In the genomic region with DNA sequence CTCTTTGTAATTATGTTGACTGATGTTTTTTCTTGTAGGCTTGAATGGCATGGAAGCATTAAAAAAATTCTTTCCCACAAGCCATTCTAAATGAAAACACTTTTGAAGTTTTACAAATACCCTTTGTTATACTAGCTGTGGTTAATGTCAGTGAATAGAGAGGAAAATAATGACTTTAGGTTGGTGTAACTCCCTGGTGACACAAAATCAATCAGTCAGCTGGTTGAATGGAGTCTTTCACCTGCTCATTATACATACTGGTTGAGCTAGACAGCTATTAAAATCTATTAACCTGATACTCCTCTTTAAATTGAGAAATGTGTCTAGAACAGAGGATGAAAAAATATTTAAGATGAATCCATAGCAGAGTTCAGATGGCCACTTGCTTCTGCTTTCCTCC, we compare ENCODE assay signal across 29 mouse cellular contexts.
DNase-seq lines count a peak whose midpoint lies in the region; ATAC-seq and TF ChIP-seq lines count a peak whose summit lies in the region.
"Had no signal": no experiment of that assay in that cellular context is flagged by ENCODE, and none has a peak within 500 bp of the region (broad histone marks: within the 10 kb centered on the region; RNA-seq: fewer than 3 reads in every experiment).

No protein-coding gene starts in this region.

- no peaks in the 10 kb centered on the region for H3K36me3 ChIP-seq in forebrain, embryonic 11.5 days (ENCODE audit: control insufficient read depth, insufficient read depth, low read length)
- H3K36me3 ChIP-seq in forebrain, embryonic 16.5 days (ENCODE audit: control insufficient read depth, insufficient read depth) = no peaks in the 10 kb centered on the region
- no peaks in the 10 kb centered on the region for H3K36me3 ChIP-seq in hindbrain, embryonic 12.5 days
- no peaks in the 10 kb centered on the region for H3K36me3 ChIP-seq in hindbrain, postnatal 0 days (ENCODE audit: insufficient read depth, low read length)
- H3K36me3 ChIP-seq: embryonic facial prominence, embryonic 10.5 days; embryonic facial prominence, embryonic 13.5 days; G1E; heart, embryonic 10.5 days; heart, embryonic 13.5 days; hindbrain, embryonic 13.5 days had no signal

- no peak for TF ChIP-seq CTCF in hindbrain, postnatal 0 days (IDR thresholded peaks at IDR 0.05; ENCODE audit: low read depth)
- no peak for TF ChIP-seq CTCF in brain, embryonic 14.5 days (IDR thresholded peaks at IDR 0.05; ENCODE audit: borderline replicate concordance, extremely low read depth, insufficient read depth, insufficient read length)

- H3K9ac ChIP-seq in forebrain, embryonic 11.5 days (ENCODE audit: low read length) = no peak overlapping the region
- H3K9ac ChIP-seq in forebrain, embryonic 16.5 days (replicated peaks; ENCODE audit: low read depth, low read length) = no peak overlapping the region
- H3K9ac ChIP-seq in hindbrain, embryonic 12.5 days = no peak overlapping the region
- no peak overlapping the region for H3K9ac ChIP-seq in hindbrain, postnatal 0 days (replicated peaks; ENCODE audit: low read length)
- H3K9ac ChIP-seq: embryonic facial prominence, embryonic 13.5 days; forebrain, embryonic 13.5 days; heart, embryonic 13.5 days; hindbrain, embryonic 13.5 days had no signal

- no peaks in the 10 kb centered on the region for H3K4me1 ChIP-seq in forebrain, embryonic 11.5 days (replicated peaks; ENCODE audit: control insufficient read depth, insufficient read depth, low read length)
- H3K4me1 ChIP-seq in forebrain, embryonic 16.5 days (replicated peaks; ENCODE audit: control insufficient read depth, insufficient read depth, low read length) = no peaks in the 10 kb centered on the region
- H3K4me1 ChIP-seq in hindbrain, embryonic 12.5 days = no peaks in the 10 kb centered on the region
- no peaks in the 10 kb centered on the region for H3K4me1 ChIP-seq in hindbrain, postnatal 0 days (ENCODE audit: insufficient read depth, low read length)
- H3K4me1 ChIP-seq: embryonic facial prominence, embryonic 10.5 days; embryonic facial prominence, embryonic 13.5 days; heart, embryonic 10.5 days; heart, embryonic 13.5 days; hindbrain, embryonic 13.5 days had no signal

- no peak for TF ChIP-seq POLR2A in brain, embryonic 14.5 days (IDR thresholded peaks at IDR 0.05; ENCODE audit: borderline replicate concordance, extremely low read depth, insufficient read depth, insufficient read length, poor library complexity, severe bottlenecking)

- no peak overlapping the region for H3K27ac ChIP-seq in forebrain, embryonic 11.5 days (ENCODE audit: low read depth, low read length)
- no peak overlapping the region for H3K27ac ChIP-seq in forebrain, embryonic 16.5 days (ENCODE audit: low read length)
- H3K27ac ChIP-seq in hindbrain, embryonic 12.5 days = no peak overlapping the region
- no peak overlapping the region for H3K27ac ChIP-seq in hindbrain, postnatal 0 days
- H3K27ac ChIP-seq: embryonic facial prominence, embryonic 10.5 days; embryonic facial prominence, embryonic 13.5 days; forebrain, embryonic 13.5 days; heart, adult 2 months; heart, embryonic 10.5 days; heart, embryonic 13.5 days; hindbrain, embryonic 13.5 days had no signal

- DNase-seq in forebrain, embryonic 11.5 days (ENCODE audit: low spot score) = no peak
- no peak for DNase-seq in hindbrain, postnatal 0 days (ENCODE audit: low spot score)
- DNase-seq in brain, embryonic 14.5 days (ENCODE audit: low read depth) = peak; percentile 40
- DNase-seq in lung, postnatal 36 days = no peak
- DNase-seq: adrenal gland, adult 2 months; adrenal gland, postnatal 14 days; B cell, adult 2 months; cerebellum, adult 18-20 months; cerebellum, adult 9-10 months; cerebellum, postnatal 14 days; embryo, embryonic 11 days; gastrocnemius, postnatal 10 days; gastrocnemius, postnatal 36 days; heart, adult 2 months; heart, postnatal 14 days; heart, postnatal 4 days; kidney, adult 2 months had no signal

- H3K4me3 ChIP-seq in forebrain, embryonic 11.5 days (ENCODE audit: low read depth, low read length) = no peak overlapping the region
- H3K4me3 ChIP-seq in forebrain, embryonic 16.5 days (replicated peaks; ENCODE audit: low read length) = no peak overlapping the region
- H3K4me3 ChIP-seq in hindbrain, embryonic 12.5 days = no peak overlapping the region
- no peak overlapping the region for H3K4me3 ChIP-seq in hindbrain, postnatal 0 days (ENCODE audit: low read length)
- H3K4me3 ChIP-seq: embryonic facial prominence, embryonic 10.5 days; embryonic facial prominence, embryonic 13.5 days; erythroblast, embryonic 14.5 days; forebrain, embryonic 13.5 days; heart, adult 2 months; heart, embryonic 10.5 days; heart, embryonic 13.5 days; hindbrain, embryonic 13.5 days had no signal

- no peaks in the 10 kb centered on the region for H3K27me3 ChIP-seq in forebrain, embryonic 11.5 days (ENCODE audit: control insufficient read depth, insufficient read depth, low read length)
- no peaks in the 10 kb centered on the region for H3K27me3 ChIP-seq in forebrain, embryonic 16.5 days (replicated peaks; ENCODE audit: control insufficient read depth, insufficient read depth, low read length)
- no peaks in the 10 kb centered on the region for H3K27me3 ChIP-seq in hindbrain, embryonic 12.5 days
- H3K27me3 ChIP-seq in hindbrain, postnatal 0 days (ENCODE audit: insufficient read depth, low read length) = no peaks in the 10 kb centered on the region
- H3K27me3 ChIP-seq: CH12.LX; embryonic facial prominence, embryonic 13.5 days; forebrain, embryonic 13.5 days; heart, embryonic 13.5 days; hindbrain, embryonic 13.5 days had no signal

- no peaks in the 10 kb centered on the region for H3K9me3 ChIP-seq in forebrain, embryonic 11.5 days (ENCODE audit: control insufficient read depth, low read length)
- no peaks in the 10 kb centered on the region for H3K9me3 ChIP-seq in forebrain, embryonic 16.5 days (ENCODE audit: control insufficient read depth, low read length)
- no peaks in the 10 kb centered on the region for H3K9me3 ChIP-seq in hindbrain, embryonic 12.5 days (replicated peaks)
- H3K9me3 ChIP-seq in hindbrain, postnatal 0 days (ENCODE audit: low read length) = no peaks in the 10 kb centered on the region
- H3K9me3 ChIP-seq: embryonic facial prominence, embryonic 10.5 days; embryonic facial prominence, embryonic 13.5 days; forebrain, embryonic 13.5 days; G1E; heart, embryonic 10.5 days; heart, embryonic 13.5 days; hindbrain, embryonic 13.5 days had no signal

- ATAC-seq in forebrain, embryonic 11.5 days (replicated peaks; ENCODE audit: low FRiP score) = peak; percentile 65
- ATAC-seq in forebrain, embryonic 16.5 days = no peak
- ATAC-seq in hindbrain, embryonic 12.5 days (ENCODE audit: low FRiP score) = peak; percentile 67; the same call in 1 of the 2 replicates
- no peak for ATAC-seq in hindbrain, postnatal 0 days
- ATAC-seq: forebrain, embryonic 13.5 days; intestine, postnatal 0 days had no signal

- H3K4me2 ChIP-seq in forebrain, embryonic 11.5 days (ENCODE audit: low read depth, low read length, severe bottlenecking) = no peak overlapping the region
- no peak overlapping the region for H3K4me2 ChIP-seq in forebrain, embryonic 16.5 days (ENCODE audit: low read length)
- no peak overlapping the region for H3K4me2 ChIP-seq in hindbrain, embryonic 12.5 days (replicated peaks)
- H3K4me2 ChIP-seq in hindbrain, postnatal 0 days (ENCODE audit: low read depth, low read length) = no peak overlapping the region
- H3K4me2 ChIP-seq: embryonic facial prominence, embryonic 13.5 days; forebrain, embryonic 13.5 days; heart, embryonic 13.5 days; hindbrain, embryonic 13.5 days had no signal

Comparison
In these comparisons a context has a peak if more than half of its experiments do, and no peak if none do; other contexts are left out.
1. ATAC-seq: peak in forebrain, embryonic 11.5 days (single experiment) and hindbrain, embryonic 12.5 days (single experiment); none in forebrain, embryonic 16.5 days (single experiment) and hindbrain, postnatal 0 days (single experiment).